Mouse (Mus musculus): ENCODE data around the gene Krt9.

GRCm38 (mm10) chr11:100198666-100199065 lies 5.6 kb upstream of the Krt9 start:
- TF ChIP-seq EP300 (IDR thresholded peaks at IDR 0.05; ENCODE audit: low read depth) (no peak), CTCF (IDR thresholded peaks at IDR 0.05; ENCODE audit: low read depth) (no peak)
